Mouse (Mus musculus): ENCODE data around the gene Exoc6b. TPM values are rescaled to one million over a fixed set of nuclear protein-coding genes. Genes with fewer than 3 reads are reported as not detected.
"Not testable (repeated sequence)": the region's sequence is repeated elsewhere in the genome, so short reads cannot be mapped to it uniquely, and the experiment has no call there.

The Exoc6b gene
- polyA plus RNA-seq, 1 experiment from 2014 or later: 43.7 TPM

- ATAC-seq (ENCODE audit: low FRiP score): no peak
These were observed 431.1 kb downstream of the Exoc6b start for GRCm38 (mm10) chr6:84638206-84638605.

DNA sequence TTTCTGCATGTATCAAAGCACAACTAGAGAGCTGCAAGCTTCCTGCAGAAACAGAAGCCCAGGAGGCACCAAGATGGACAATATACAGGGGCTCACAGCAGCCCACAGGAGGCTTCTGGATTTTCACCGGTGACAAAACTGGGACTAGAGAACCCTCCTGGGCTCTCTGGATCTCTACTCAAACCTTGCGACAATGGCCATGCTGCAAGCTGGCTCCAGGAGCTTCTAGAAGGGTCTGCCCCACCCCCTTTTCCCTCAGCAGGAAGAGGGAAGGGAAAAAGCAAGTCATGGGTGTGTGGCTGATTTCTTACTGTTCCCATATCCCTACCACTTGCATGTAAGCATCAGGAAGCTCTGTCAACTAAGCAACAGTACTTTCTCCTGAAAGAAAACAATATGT lies 437.7 kb downstream of the Exoc6b start:
- Histone ChIP-seq H3K27ac (no peak overlapping the region), H3K27me3 (no peaks in the 10 kb centered on the region), H3K4me3 (replicated peaks) (no peak overlapping the region), H3K4me1 (no peaks in the 10 kb centered on the region), H3K9ac (no peak overlapping the region), H3K36me3 (replicated peaks) (no peaks in the 10 kb centered on the region), H3K9me3 (no peaks in the 10 kb centered on the region), H3K4me2 (no peak overlapping the region)
- no peak for ATAC-seq (ENCODE audit: low FRiP score)
- WGBS: 88% methylated on average over 2 of the region's 2 CpGs

More at GRCm38 (mm10) chr6:84638206-84638605, 431.1 kb downstream of the Exoc6b start:
- Histone ChIP-seq H3K27me3 (no peaks in the 10 kb centered on the region), H3K36me3 (replicated peaks) (no peaks in the 10 kb centered on the region), H3K27ac (no peak overlapping the region), H3K4me3 (replicated peaks) (no peak overlapping the region), H3K4me2 (no peak overlapping the region), H3K4me1 (no peaks in the 10 kb centered on the region), H3K9ac (no peak overlapping the region), H3K9me3 (no peaks in the 10 kb centered on the region)

- H3K9me3 ChIP-seq: no peaks in the 10 kb centered on the region
- no peak overlapping the region for H3K4me2 ChIP-seq
- WGBS: 58% methylated on average over 1 of the region's 1 CpGs
- no peak overlapping the region for H3K9ac ChIP-seq
- no peaks in the 10 kb centered on the region for H3K27me3 ChIP-seq
- no peak overlapping the region for H3K27ac ChIP-seq
- no peak for ATAC-seq (ENCODE audit: low FRiP score)
- no peak overlapping the region for H3K4me3 ChIP-seq (replicated peaks)
- no peaks in the 10 kb centered on the region for H3K36me3 ChIP-seq (replicated peaks)
- no peaks in the 10 kb centered on the region for H3K4me1 ChIP-seq
These were observed 439.0 kb downstream of the Exoc6b start for GRCm38 (mm10) chr6:84630276-84630675.

DNA sequence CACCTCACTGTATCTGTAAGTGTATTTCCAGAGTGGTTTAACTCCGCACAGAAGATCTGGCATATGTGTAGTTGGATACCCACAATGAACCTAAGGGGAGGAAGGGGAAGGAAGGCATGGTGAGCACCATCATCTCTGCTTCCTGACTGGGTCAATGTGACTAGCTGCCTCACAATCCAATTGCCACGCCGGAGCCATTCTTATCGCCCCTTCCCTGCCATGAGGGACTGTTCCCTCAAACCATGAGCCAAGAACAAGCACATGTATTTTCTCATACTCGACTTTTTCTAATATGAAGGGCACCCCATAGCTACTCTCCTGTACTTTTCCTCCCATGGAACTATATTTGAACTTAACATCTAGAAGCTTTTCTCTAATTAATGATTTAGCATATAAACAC lies 440.5 kb downstream of the Exoc6b start:
- Histone ChIP-seq H3K36me3 (replicated peaks) (no peaks in the 10 kb centered on the region), H3K9me3 (no peaks in the 10 kb centered on the region), H3K4me2 (no peak overlapping the region), H3K27ac (no peak overlapping the region), H3K9ac (no peak overlapping the region), H3K4me3 (replicated peaks) (no peak overlapping the region), H3K27me3 (no peaks in the 10 kb centered on the region), H3K4me1 (no peaks in the 10 kb centered on the region)
- no peak for ATAC-seq (ENCODE audit: low FRiP score)
- 89% methylated on average over 5 of the region's 5 CpGs for WGBS

DNA sequence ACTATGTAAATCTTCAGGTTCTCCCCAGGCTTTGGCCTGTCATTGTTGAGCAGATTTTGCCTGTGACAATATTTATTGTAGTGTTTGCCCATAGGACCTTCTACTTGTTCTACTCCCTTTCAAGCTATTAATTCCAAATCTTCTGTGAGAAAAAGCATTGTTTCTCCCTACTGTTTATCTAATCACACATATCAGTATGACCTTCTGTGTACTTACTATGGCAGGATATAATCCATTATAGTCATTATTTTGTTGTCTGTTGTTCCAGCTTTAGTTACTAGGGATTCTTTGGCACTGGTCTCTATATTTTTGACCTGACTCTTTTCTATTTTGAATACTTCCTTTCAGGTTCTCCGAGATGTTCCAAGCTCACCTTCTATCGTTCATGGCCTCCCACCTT lies 442.9 kb downstream of the Exoc6b start:
- H3K9ac ChIP-seq: no peak overlapping the region
- no peak for ATAC-seq (ENCODE audit: low FRiP score)
- WGBS: 94% methylated on average over 2 of the region's 2 CpGs
- H3K4me3 ChIP-seq (replicated peaks): no peak overlapping the region
- H3K4me1 ChIP-seq: no peaks in the 10 kb centered on the region
- no peaks in the 10 kb centered on the region for H3K9me3 ChIP-seq
- no peaks in the 10 kb centered on the region for H3K36me3 ChIP-seq (replicated peaks)
- H3K27me3 ChIP-seq: no peaks in the 10 kb centered on the region
- no peak overlapping the region for H3K4me2 ChIP-seq
- H3K27ac ChIP-seq: no peak overlapping the region

DNA sequence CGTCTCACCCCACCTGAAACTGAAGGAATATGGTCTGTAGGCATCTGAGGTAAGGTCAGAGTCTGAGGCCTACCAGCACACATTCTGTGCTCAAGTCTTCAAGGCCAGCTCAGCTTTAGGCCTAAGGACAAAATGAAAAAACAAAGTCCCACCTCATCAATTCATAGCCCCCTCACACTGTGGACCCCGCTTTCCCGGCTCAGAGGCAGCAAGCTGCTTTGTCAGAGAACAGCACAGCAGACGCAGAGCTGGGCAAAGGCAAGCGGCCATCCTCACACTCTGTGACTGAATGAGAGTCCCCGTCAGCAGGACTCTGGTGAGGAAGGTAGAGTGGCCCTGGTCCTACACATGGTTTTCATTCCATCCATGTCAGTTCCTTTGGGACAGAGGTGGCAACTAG lies 450.1 kb downstream of the Exoc6b start:
- Histone ChIP-seq H3K4me1 (no peaks in the 10 kb centered on the region), H3K9me3 (no peaks in the 10 kb centered on the region), H3K27me3 (no peaks in the 10 kb centered on the region), H3K36me3 (replicated peaks) (no peaks in the 10 kb centered on the region; the same call in 1 of the 2 replicates), H3K27ac (no peak overlapping the region), H3K4me2 (no peak overlapping the region), H3K4me3 (replicated peaks) (no peak overlapping the region), H3K9ac (no peak overlapping the region)
- WGBS: 87% methylated on average over 6 of the region's 6 CpGs
- ATAC-seq (ENCODE audit: low FRiP score): no peak

GRCm38 (mm10) chr6:84617051-84617450 lies 452.3 kb downstream of the Exoc6b start:
- no peak for ATAC-seq (ENCODE audit: low FRiP score)
- WGBS: 98% methylated on average over 1 of the region's 1 CpGs
- Histone ChIP-seq H3K4me1 (no peaks in the 10 kb centered on the region), H3K9me3 (no peaks in the 10 kb centered on the region), H3K4me3 (replicated peaks) (no peak overlapping the region), H3K27ac (no peak overlapping the region), H3K36me3 (replicated peaks) (no peaks in the 10 kb centered on the region; the same call in 1 of the 2 replicates), H3K9ac (no peak overlapping the region), H3K4me2 (no peak overlapping the region), H3K27me3 (no peaks in the 10 kb centered on the region)

- Histone ChIP-seq H3K27me3 (no peaks in the 10 kb centered on the region), H3K9ac (no peak overlapping the region), H3K9me3 (no peaks in the 10 kb centered on the region), H3K4me2 (no peak overlapping the region), H3K4me3 (replicated peaks) (no peak overlapping the region), H3K4me1 (no peaks in the 10 kb centered on the region), H3K27ac (no peak overlapping the region), H3K36me3 (replicated peaks) (no peaks in the 10 kb centered on the region; the same call in 1 of the 2 replicates)
- 82% methylated on average over 1 of the region's 1 CpGs for WGBS
- ATAC-seq (ENCODE audit: low FRiP score): no peak
These were observed 452.7 kb downstream of the Exoc6b start for GRCm38 (mm10) chr6:84616586-84616985.

DNA sequence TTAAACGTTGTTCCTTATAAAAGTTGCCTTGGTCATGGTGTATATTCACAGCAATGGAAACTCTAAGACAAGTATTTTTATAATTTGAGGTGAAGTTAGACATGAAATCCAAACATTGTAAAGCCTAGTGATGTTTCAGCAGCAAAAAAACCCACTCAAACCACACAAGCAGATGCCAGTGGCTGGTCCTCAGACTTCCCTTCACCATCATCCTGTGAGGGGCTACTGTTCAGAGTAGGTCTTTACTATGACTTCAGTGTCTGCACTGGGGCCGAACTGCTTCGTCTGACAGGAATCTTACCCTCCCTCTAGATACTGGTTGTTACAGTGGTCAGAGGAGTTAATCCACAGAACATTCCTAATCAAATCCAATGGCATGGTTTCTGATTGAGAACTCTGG lies 455.8 kb downstream of the Exoc6b start:
- WGBS: 87% methylated on average over 3 of the region's 3 CpGs

DNA sequence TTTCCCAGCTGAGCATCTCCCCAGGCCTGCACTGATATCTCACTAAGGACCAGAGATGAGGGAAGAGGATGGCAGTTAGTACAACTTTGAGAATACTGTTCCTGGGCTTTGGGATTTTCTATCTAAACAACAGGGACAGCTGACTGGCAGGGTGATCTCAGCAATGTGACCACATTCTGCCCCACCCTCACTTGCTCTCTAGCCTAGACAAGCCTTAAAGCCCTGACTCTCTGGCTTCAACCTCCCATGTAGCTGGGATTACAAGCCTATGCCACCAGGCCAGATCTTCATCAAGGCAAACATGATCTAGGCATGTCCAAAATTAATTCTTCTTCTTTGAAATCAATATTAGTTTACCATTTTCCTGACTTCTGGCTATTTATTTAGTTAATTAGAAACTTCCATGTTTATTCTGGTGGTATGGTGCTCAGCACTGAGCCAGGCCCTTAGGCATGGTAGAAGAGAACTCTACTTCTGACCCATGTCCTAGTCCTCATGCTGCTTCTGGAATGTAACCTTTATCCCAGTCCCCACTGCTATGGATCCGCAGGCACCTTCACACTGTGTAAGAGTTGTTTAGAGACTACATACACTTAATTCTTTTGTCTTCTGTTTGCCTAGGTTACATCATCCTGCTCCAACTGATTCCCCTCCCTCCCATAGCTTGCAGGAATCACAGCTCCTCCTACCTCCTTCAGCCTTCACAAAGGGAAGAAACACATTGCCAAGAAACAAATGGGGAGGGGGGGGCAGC lies 468.0 kb downstream of the Exoc6b start:
- no peak for ATAC-seq (ENCODE audit: low FRiP score)
- WGBS: 38% methylated on average over 1 of the region's 1 CpGs

More for the DNA sequence above, 455.8 kb downstream of the Exoc6b start:
- no peak overlapping the region for H3K4me3 ChIP-seq (replicated peaks)
- ATAC-seq (ENCODE audit: low FRiP score): no peak
- no peaks in the 10 kb centered on the region for H3K4me1 ChIP-seq
- H3K4me2 ChIP-seq: no peak overlapping the region
- H3K9ac ChIP-seq: no peak overlapping the region
- H3K27ac ChIP-seq: no peak overlapping the region
- H3K27me3 ChIP-seq: no peaks in the 10 kb centered on the region
- no peaks in the 10 kb centered on the region for H3K9me3 ChIP-seq
- H3K36me3 ChIP-seq (replicated peaks): no peaks in the 10 kb centered on the region

GRCm38 (mm10) chr6:84599296-84599695 lies 470.0 kb downstream of the Exoc6b start:
- not testable (repeated sequence) for H3K4me3 ChIP-seq (replicated peaks); H3K4me2 ChIP-seq; H3K36me3 ChIP-seq (replicated peaks); ATAC-seq (ENCODE audit: low FRiP score); H3K9me3 ChIP-seq; H3K9ac ChIP-seq; H3K4me1 ChIP-seq; H3K27ac ChIP-seq
- WGBS: 83% methylated on average over 3 of the region's 3 CpGs
- H3K27me3 ChIP-seq: peaks cover 12% of the 10 kb centered on the region; the same call in 1 of the 2 replicates

More for the DNA sequence above, 468.0 kb downstream of the Exoc6b start:
- Histone ChIP-seq H3K4me1 (no peaks in the 10 kb centered on the region), H3K4me3 (replicated peaks) (no peak overlapping the region), H3K9ac (no peak overlapping the region), H3K36me3 (replicated peaks) (no peaks in the 10 kb centered on the region), H3K27me3 (no peaks in the 10 kb centered on the region), H3K4me2 (no peak overlapping the region), H3K27ac (no peak overlapping the region), H3K9me3 (no peaks in the 10 kb centered on the region)

DNA sequence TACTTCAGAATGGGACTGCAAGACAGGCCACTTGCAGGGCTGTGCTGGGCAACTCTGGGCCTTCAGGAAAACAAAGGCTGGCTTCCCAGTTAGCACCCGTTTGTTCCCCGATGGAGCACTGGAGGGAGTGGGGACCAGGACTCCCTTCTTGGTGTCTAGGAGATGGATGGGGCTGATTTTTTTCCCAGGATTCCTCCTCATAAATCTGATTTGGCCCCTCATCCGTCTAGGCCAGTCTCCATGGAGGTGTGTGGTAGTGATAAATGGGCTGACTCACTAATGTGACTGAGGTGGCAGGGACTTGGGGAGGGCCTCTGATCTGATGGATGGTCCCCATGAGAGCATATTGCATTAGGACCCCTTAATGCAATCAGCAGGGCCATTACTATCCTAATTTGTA lies 470.6 kb downstream of the Exoc6b start:
- H3K27ac ChIP-seq: no peak overlapping the region
- H3K27me3 ChIP-seq: peaks cover 12% of the 10 kb centered on the region; the same call in 1 of the 2 replicates
- 83% methylated on average over 3 of the region's 3 CpGs for WGBS
- no peaks in the 10 kb centered on the region for H3K9me3 ChIP-seq
- no peaks in the 10 kb centered on the region for H3K36me3 ChIP-seq (replicated peaks)
- H3K9ac ChIP-seq: no peak overlapping the region
- H3K4me1 ChIP-seq: peaks cover 12% of the 10 kb centered on the region
- ATAC-seq (ENCODE audit: low FRiP score): no peak
- H3K4me2 ChIP-seq: no peak overlapping the region
- H3K4me3 ChIP-seq (replicated peaks): no peak overlapping the region

- Histone ChIP-seq H3K4me1 (peaks cover 19% of the 10 kb centered on the region), H3K27ac (no peak overlapping the region), H3K4me3 (replicated peaks) (no peak overlapping the region), H3K36me3 (replicated peaks) (no peaks in the 10 kb centered on the region), H3K4me2 (no peak overlapping the region; the same call in 1 of the 2 replicates), H3K27me3 (peaks cover 49% of the 10 kb centered on the region), H3K9ac (no peak overlapping the region), H3K9me3 (no peaks in the 10 kb centered on the region)
- ATAC-seq (ENCODE audit: low FRiP score): peak; percentile 19; the same call in 1 of the 2 replicates
- 11% methylated on average over 3 of the region's 3 CpGs for WGBS
These were observed 474.7 kb downstream of the Exoc6b start for GRCm38 (mm10) chr6:84594626-84595025.
